Mouse (Mus musculus): Measurements from ENCODE around the gene Mthfsd. TPM values are rescaled to one million over a fixed set of nuclear protein-coding genes. Genes with fewer than 3 reads are reported as not detected.

Gene Mthfsd
- polyA plus RNA-seq, 1 experiment from 2014 or later = 57.5 TPM

- peak; percentile 77 for ATAC-seq (ENCODE audit: insufficient read depth, low FRiP score)
- H3K4me1 ChIP-seq (ENCODE audit: control insufficient read depth, insufficient read depth, low read length) = peaks cover 19% of the 10 kb centered on the region
- H3K27me3 ChIP-seq (ENCODE audit: control insufficient read depth, insufficient read depth, low read length) = peaks cover 79% of the 10 kb centered on the region
- peak overlapping the region; percentile 44 for H3K4me3 ChIP-seq (replicated peaks; ENCODE audit: low read length)
- H3K4me2 ChIP-seq (ENCODE audit: low read depth, low read length) = peak overlapping the region; percentile 67
- H3K36me3 ChIP-seq (ENCODE audit: control insufficient read depth, insufficient read depth, low read length) = no peaks in the 10 kb centered on the region
- peak overlapping the region; percentile 66 for H3K27ac ChIP-seq (ENCODE audit: low read length)
- under 1% methylated on average over 36 of the region's 36 CpGs for WGBS
- H3K9ac ChIP-seq (ENCODE audit: low read length) = peak overlapping the region; percentile 55
- H3K9me3 ChIP-seq (replicated peaks; ENCODE audit: control insufficient read depth, low read length) = no peaks in the 10 kb centered on the region
Observed at GRCm38 (mm10) chr8:121125311-121125876, 17.2 kb upstream of the Mthfsd start.

- Histone ChIP-seq H3K4me3 (replicated peaks; ENCODE audit: low read length) (no peak overlapping the region), H3K27ac (ENCODE audit: low read length) (no peak overlapping the region), H3K9ac (ENCODE audit: low read length) (peak overlapping the region; percentile 55; the same call in 1 of the 2 replicates), H3K9me3 (replicated peaks; ENCODE audit: control insufficient read depth, low read length) (no peaks in the 10 kb centered on the region), H3K36me3 (ENCODE audit: control insufficient read depth, insufficient read depth, low read length) (no peaks in the 10 kb centered on the region), H3K4me2 (ENCODE audit: low read depth, low read length) (peak overlapping the region; percentile 67), H3K4me1 (ENCODE audit: control insufficient read depth, insufficient read depth, low read length) (peaks cover 19% of the 10 kb centered on the region), H3K27me3 (ENCODE audit: control insufficient read depth, insufficient read depth, low read length) (peaks cover 86% of the 10 kb centered on the region)
- no peak for ATAC-seq (ENCODE audit: insufficient read depth, low FRiP score)
- WGBS = 14% methylated on average over 17 of the region's 17 CpGs
Observed at GRCm38 (mm10) chr8:121124547-121125239, 16.5 kb upstream of the Mthfsd start.

GRCm38 (mm10) chr8:121123113-121123512 is 14.9 kb upstream of the Mthfsd start:
- Histone ChIP-seq H3K9me3 (replicated peaks; ENCODE audit: control insufficient read depth, low read length) (no peaks in the 10 kb centered on the region), H3K9ac (ENCODE audit: low read length) (no peak overlapping the region), H3K4me1 (ENCODE audit: control insufficient read depth, insufficient read depth, low read length) (peaks cover 15% of the 10 kb centered on the region), H3K36me3 (ENCODE audit: control insufficient read depth, insufficient read depth, low read length) (no peaks in the 10 kb centered on the region), H3K4me3 (replicated peaks; ENCODE audit: low read length) (no peak overlapping the region), H3K27ac (ENCODE audit: low read length) (no peak overlapping the region), H3K4me2 (ENCODE audit: low read depth, low read length) (no peak overlapping the region), H3K27me3 (ENCODE audit: control insufficient read depth, insufficient read depth, low read length) (peaks cover 84% of the 10 kb centered on the region)
- 61% methylated on average over 2 of the region's 2 CpGs for WGBS
- ATAC-seq (ENCODE audit: insufficient read depth, low FRiP score) = no peak

- Histone ChIP-seq H3K36me3 (ENCODE audit: control insufficient read depth, insufficient read depth, low read length) (no peaks in the 10 kb centered on the region), H3K4me2 (ENCODE audit: low read depth, low read length) (no peak overlapping the region), H3K9ac (ENCODE audit: low read length) (no peak overlapping the region), H3K4me3 (replicated peaks; ENCODE audit: low read length) (no peak overlapping the region), H3K4me1 (ENCODE audit: control insufficient read depth, insufficient read depth, low read length) (peaks cover 21% of the 10 kb centered on the region), H3K27me3 (ENCODE audit: control insufficient read depth, insufficient read depth, low read length) (peaks cover 84% of the 10 kb centered on the region), H3K9me3 (replicated peaks; ENCODE audit: control insufficient read depth, low read length) (no peaks in the 10 kb centered on the region), H3K27ac (ENCODE audit: low read length) (no peak overlapping the region)
- WGBS = 36% methylated on average over 7 of the region's 7 CpGs
- no peak for ATAC-seq (ENCODE audit: insufficient read depth, low FRiP score)
Observed at GRCm38 (mm10) chr8:121122368-121122767, 14.2 kb upstream of the Mthfsd start.

GRCm38 (mm10) chr8:121121704-121122103 is 13.5 kb upstream of the Mthfsd start:
- Histone ChIP-seq H3K36me3 (ENCODE audit: control insufficient read depth, insufficient read depth, low read length) (no peaks in the 10 kb centered on the region), H3K4me2 (ENCODE audit: low read depth, low read length) (no peak overlapping the region), H3K4me3 (replicated peaks; ENCODE audit: low read length) (no peak overlapping the region), H3K9me3 (replicated peaks; ENCODE audit: control insufficient read depth, low read length) (no peaks in the 10 kb centered on the region), H3K9ac (ENCODE audit: low read length) (no peak overlapping the region), H3K4me1 (ENCODE audit: control insufficient read depth, insufficient read depth, low read length) (peaks cover 25% of the 10 kb centered on the region), H3K27me3 (ENCODE audit: control insufficient read depth, insufficient read depth, low read length) (peaks cover 85% of the 10 kb centered on the region), H3K27ac (ENCODE audit: low read length) (no peak overlapping the region)
- 38% methylated on average over 8 of the region's 8 CpGs for WGBS
- no peak for ATAC-seq (ENCODE audit: insufficient read depth, low FRiP score)

GRCm38 (mm10) chr8:121120456-121121419 is 12.5 kb upstream of the Mthfsd start:
- H3K4me1 ChIP-seq (ENCODE audit: control insufficient read depth, insufficient read depth, low read length) = peaks cover 24% of the 10 kb centered on the region
- no peaks in the 10 kb centered on the region for H3K9me3 ChIP-seq (replicated peaks; ENCODE audit: control insufficient read depth, low read length)
- H3K4me3 ChIP-seq (replicated peaks; ENCODE audit: low read length) = no peak overlapping the region
- no peaks in the 10 kb centered on the region for H3K36me3 ChIP-seq (ENCODE audit: control insufficient read depth, insufficient read depth, low read length)
- H3K27me3 ChIP-seq (ENCODE audit: control insufficient read depth, insufficient read depth, low read length) = peaks cover 83% of the 10 kb centered on the region
- ATAC-seq (ENCODE audit: insufficient read depth, low FRiP score) = no peak
- WGBS = 47% methylated on average over 17 of the region's 17 CpGs
- no peak overlapping the region for H3K9ac ChIP-seq (ENCODE audit: low read length)
- H3K4me2 ChIP-seq (ENCODE audit: low read depth, low read length) = no peak overlapping the region
- H3K27ac ChIP-seq (ENCODE audit: low read length) = no peak overlapping the region

GRCm38 (mm10) chr8:121119635-121120455 is 11.7 kb upstream of the Mthfsd start:
- Histone ChIP-seq H3K4me3 (replicated peaks; ENCODE audit: low read length) (no peak overlapping the region), H3K4me2 (ENCODE audit: low read depth, low read length) (no peak overlapping the region), H3K27ac (ENCODE audit: low read length) (no peak overlapping the region), H3K4me1 (ENCODE audit: control insufficient read depth, insufficient read depth, low read length) (peaks cover 17% of the 10 kb centered on the region; the same call in 1 of the 2 replicates), H3K9ac (ENCODE audit: low read length) (no peak overlapping the region), H3K36me3 (ENCODE audit: control insufficient read depth, insufficient read depth, low read length) (no peaks in the 10 kb centered on the region), H3K9me3 (replicated peaks; ENCODE audit: control insufficient read depth, low read length) (no peaks in the 10 kb centered on the region), H3K27me3 (ENCODE audit: control insufficient read depth, insufficient read depth, low read length) (peaks cover 88% of the 10 kb centered on the region)
- WGBS = 42% methylated on average over 12 of the region's 12 CpGs
- no peak for ATAC-seq (ENCODE audit: insufficient read depth, low FRiP score)

- Histone ChIP-seq H3K36me3 (ENCODE audit: control insufficient read depth, insufficient read depth, low read length) (no peaks in the 10 kb centered on the region), H3K4me2 (ENCODE audit: low read depth, low read length) (no peak overlapping the region), H3K27me3 (ENCODE audit: control insufficient read depth, insufficient read depth, low read length) (peaks cover 90% of the 10 kb centered on the region), H3K9ac (ENCODE audit: low read length) (no peak overlapping the region), H3K4me3 (replicated peaks; ENCODE audit: low read length) (no peak overlapping the region; the same call in 1 of the 2 replicates), H3K9me3 (replicated peaks; ENCODE audit: control insufficient read depth, low read length) (no peaks in the 10 kb centered on the region), H3K4me1 (ENCODE audit: control insufficient read depth, insufficient read depth, low read length) (peaks cover 15% of the 10 kb centered on the region; the same call in 1 of the 2 replicates), H3K27ac (ENCODE audit: low read length) (no peak overlapping the region)
- WGBS = 17% methylated on average over 18 of the region's 18 CpGs
- ATAC-seq (ENCODE audit: insufficient read depth, low FRiP score) = no peak
Observed at GRCm38 (mm10) chr8:121118634-121119420, 10.6 kb upstream of the Mthfsd start.

Measured in stomach, embryonic 16.5 days (tissue).